Mouse (Mus musculus) Muller cell, postnatal 12 days (primary cell): ENCODE data around the gene 2900026A02Rik.

Experiments
- DNase-seq: peaks from one replicate; pipeline ENCODE4 v3.0.0-alpha.2; 2015; ENCODE audit errors: inconsistent ontology term

The 2900026A02Rik gene

GRCm38 (mm10) chr5:113174916-113175692 is 45.9 kb downstream of the 2900026A02Rik start:
- DNase-seq = no peak

GRCm38 (mm10) chr5:113173318-113173717 is 47.7 kb downstream of the 2900026A02Rik start:
- DNase-seq = peak; percentile 74

GRCm38 (mm10) chr5:113171968-113172578 is 49.0 kb downstream of the 2900026A02Rik start:
- no peak for DNase-seq

GRCm38 (mm10) chr5:113170064-113170754 is 50.8 kb downstream of the 2900026A02Rik start:
- DNase-seq = no peak

- DNase-seq = no peak
Observed at GRCm38 (mm10) chr5:113167733-113168132, 53.3 kb downstream of the 2900026A02Rik start.

GRCm38 (mm10) chr5:113165481-113165880 is 55.6 kb downstream of the 2900026A02Rik start:
- DNase-seq = no peak

GRCm38 (mm10) chr5:113164873-113165441 is 56.1 kb downstream of the 2900026A02Rik start:
- peak; percentile 96 for DNase-seq

GRCm38 (mm10) chr5:113164448-113164847 is 56.6 kb downstream of the 2900026A02Rik start:
- DNase-seq = no peak

GRCm38 (mm10) chr5:113163116-113163515 is 57.9 kb downstream of the 2900026A02Rik start:
- DNase-seq = no peak

- no peak for DNase-seq
Observed at GRCm38 (mm10) chr5:113162699-113163098, 58.3 kb downstream of the 2900026A02Rik start.

GRCm38 (mm10) chr5:113161576-113161975 is 59.5 kb downstream of the 2900026A02Rik start:
- DNase-seq = no peak

- no peak for DNase-seq
Observed at GRCm38 (mm10) chr5:113160320-113160719, 60.7 kb downstream of the 2900026A02Rik start.

GRCm38 (mm10) chr5:113158759-113159355 is 62.2 kb downstream of the 2900026A02Rik start:
- no peak for DNase-seq

- peak; percentile 66 for DNase-seq
Observed at GRCm38 (mm10) chr5:113157588-113157987, 63.4 kb downstream of the 2900026A02Rik start.

GRCm38 (mm10) chr5:113157006-113157405 is 64.0 kb downstream of the 2900026A02Rik start:
- peak; percentile 58 for DNase-seq

GRCm38 (mm10) chr5:113155133-113155532 is 65.9 kb downstream of the 2900026A02Rik start:
- peak; percentile 62 for DNase-seq

- no peak for DNase-seq
Observed at GRCm38 (mm10) chr5:113154441-113154840, 66.6 kb downstream of the 2900026A02Rik start.

- no peak for DNase-seq
Observed at GRCm38 (mm10) chr5:113153508-113153830, 67.6 kb downstream of the 2900026A02Rik start.

GRCm38 (mm10) chr5:113152663-113153507 is 68.2 kb downstream of the 2900026A02Rik start:
- peak; percentile 81 for DNase-seq

- DNase-seq = no peak
Observed at GRCm38 (mm10) chr5:113151554-113152103, 69.4 kb downstream of the 2900026A02Rik start.
